Mouse (Mus musculus) Patski (cell line): ENCODE results near the gene Akap13. TPM values are rescaled to one million over a fixed set of nuclear protein-coding genes. Genes with fewer than 3 reads are reported as not detected.

Source experiments
- ATAC-seq: fragments of 100-300 bp; one replicate; pipeline ENCODE4 v1.8.0; 2021
- CTCF ChIA-PET: fragments of 350-600 bp; sonication (Branson Sonifier 250); formaldehyde crosslinking; loops from one replicate; lab custom pipeline; 2022; ENCODE audit warnings: inconsistent platforms; lab: Charles Lee
- POLR2A ChIA-PET: fragments of 350-600 bp; sonication (Branson Sonifier 250); formaldehyde crosslinking; loops from one replicate; lab custom pipeline; 2022; ENCODE audit warnings: antibody characterized with exemption, inconsistent platforms; lab: Charles Lee
- DNase-seq: peaks from one replicate; pipeline ENCODE4 v3.0.0-alpha.2; 2011; ENCODE audit warnings: low read depth, low spot score
- H3K27me3 ChIP-seq: fragments of 371-371 bp; one replicate; pipeline ENCODE4 v1.5.1; 2021
- CTCF ChIP-seq: fragments of 100-300 bp; IDR thresholded peaks from one replicate; pipeline ENCODE4 v1.5.1; 2021
- in situ Hi-C: fragments of 300-500 bp; cut with MboI; formaldehyde crosslinking; loops from 3 replicates; pipeline ENCODE4 v1.11.1; 2018; ENCODE audit warnings: low pct_unique_long_range_greater_than_20kb, mixed read lengths
- polyA plus RNA-seq: library from polyadenylated mRNA; unstranded; gene quantifications from one replicate; pipeline ENCODE4 v1.2.3, GENCODE M21; 2021

Gene Akap13
- polyA plus RNA-seq, 1 experiment from 2014 or later = 17.3 TPM

GRCm38 (mm10) chr7:75600360-75601075 is 145.2 kb downstream of the Akap13 start:
- in situ Hi-C loops = no loop called here
- CTCF ChIA-PET = interaction anchor here (1.5 kb wide), 1 partner anchor 9 kb away, joined by 5 read pairs; no protein-coding TSS in a partner anchor
- TF ChIP-seq CTCF = no peak

GRCm38 (mm10) chr7:75607248-75607647 is 151.9 kb downstream of the Akap13 start:
- in situ Hi-C loops = no loop called here
- ATAC-seq (no peak), DNase-seq (no peak)
- ChIA-PET POLR2A (interaction anchor here (0.7 to 0.8 kb wide), 2 partner anchors 16 to 105 kb away, joined by 3 to 4 read pairs; no protein-coding TSS in a partner anchor), CTCF (no interaction called here)
- TF ChIP-seq CTCF = no peak
- H3K27me3 ChIP-seq = no peaks in the 10 kb centered on the region

More at GRCm38 (mm10) chr7:75600360-75601075, 145.2 kb downstream of the Akap13 start:
- POLR2A ChIA-PET = no interaction called here
- no peak for DNase-seq
- H3K27me3 ChIP-seq = no peaks in the 10 kb centered on the region
- ATAC-seq = no peak

- CTCF ChIA-PET = interaction anchor here (1.1 to 2.9 kb wide), 7 partner anchors 8 to 238 kb away, joined by 3 to 8 read pairs (median 4); no protein-coding TSS in a partner anchor
- POLR2A ChIA-PET = no interaction called here
- H3K27me3 ChIP-seq = no peaks in the 10 kb centered on the region
- TF ChIP-seq CTCF = no peak
- in situ Hi-C loops = no loop called here
- ATAC-seq (no peak), DNase-seq (no peak)
Observed at GRCm38 (mm10) chr7:75608716-75609115, 153.4 kb downstream of the Akap13 start.

GRCm38 (mm10) chr7:75609456-75610262 is 154.3 kb downstream of the Akap13 start:
- peak; percentile 70 for TF ChIP-seq CTCF
- in situ Hi-C loops = no loop called here
- DNase-seq (no peak), ATAC-seq (peak; percentile 94)
- ChIA-PET POLR2A (interaction anchor here (1.0 to 1.1 kb wide), 2 partner anchors 14 to 58 kb away, joined by 3 to 4 read pairs; no protein-coding TSS in a partner anchor), CTCF (interaction anchor here (1.0 to 2.9 kb wide), 8 partner anchors 9 to 239 kb away, joined by 3 to 8 read pairs (median 4); no protein-coding TSS in a partner anchor)
- H3K27me3 ChIP-seq = no peaks in the 10 kb centered on the region

GRCm38 (mm10) chr7:75610391-75610790 is 155.1 kb downstream of the Akap13 start:
- CTCF ChIA-PET = interaction anchor here (1.6 to 2.9 kb wide), 4 partner anchors 10 to 240 kb away, joined by 4 to 8 read pairs (median 6); no protein-coding TSS in a partner anchor
- no peaks in the 10 kb centered on the region for H3K27me3 ChIP-seq
- ATAC-seq = no peak
- no peak for DNase-seq
- POLR2A ChIA-PET = interaction anchor here (1.0 to 1.1 kb wide), 2 partner anchors 15 to 59 kb away, joined by 3 to 4 read pairs; no protein-coding TSS in a partner anchor
- TF ChIP-seq CTCF = no peak
- in situ Hi-C loops = no loop called here

- POLR2A ChIA-PET = no interaction called here
- no peak for ATAC-seq
- no peak for DNase-seq
Observed at GRCm38 (mm10) chr7:75611261-75611950, 156.1 kb downstream of the Akap13 start.

GRCm38 (mm10) chr7:75612000-75612682 is 156.8 kb downstream of the Akap13 start:
- no peak for TF ChIP-seq CTCF
- DNase-seq (no peak), ATAC-seq (no peak)
- H3K27me3 ChIP-seq = no peaks in the 10 kb centered on the region
- CTCF ChIA-PET = interaction anchor here (1.0 to 2.5 kb wide), 2 partner anchors 10 to 35 kb away, joined by 3 to 9 read pairs; no protein-coding TSS in a partner anchor
- POLR2A ChIA-PET = interaction anchor here (0.7 kb wide), 1 partner anchor 153 kb away, joined by 4 read pairs; no protein-coding TSS in a partner anchor
- in situ Hi-C loops = no loop called here

More at GRCm38 (mm10) chr7:75611261-75611950, 156.1 kb downstream of the Akap13 start:
- in situ Hi-C loops = no loop called here
- TF ChIP-seq CTCF = no peak
- H3K27me3 ChIP-seq = no peaks in the 10 kb centered on the region
- CTCF ChIA-PET = interaction anchor here (1.0 to 2.9 kb wide), 3 partner anchors 9 to 241 kb away, joined by 3 to 9 read pairs (median 8); no protein-coding TSS in a partner anchor

- no peaks in the 10 kb centered on the region for H3K27me3 ChIP-seq
- in situ Hi-C loops = no loop called here
- no peak for TF ChIP-seq CTCF
- no peak for ATAC-seq
- DNase-seq = no peak
- ChIA-PET CTCF (interaction anchor here (1.0 to 2.5 kb wide), 2 partner anchors 10 to 36 kb away, joined by 3 to 9 read pairs; no protein-coding TSS in a partner anchor), POLR2A (interaction anchor here (0.7 kb wide), 1 partner anchor 153 kb away, joined by 4 read pairs; no protein-coding TSS in a partner anchor)
Observed at GRCm38 (mm10) chr7:75612683-75613053, 157.3 kb downstream of the Akap13 start.

- DNase-seq (no peak), ATAC-seq (no peak)
- in situ Hi-C loops = no loop called here
- ChIA-PET POLR2A (interaction anchor here (0.7 kb wide), 1 partner anchor 11 kb away, joined by 5 read pairs; no protein-coding TSS in a partner anchor), CTCF (interaction anchor here (1.5 to 2.5 kb wide), 2 partner anchors 11 to 16 kb away, joined by 4 to 9 read pairs; no protein-coding TSS in a partner anchor)
- no peaks in the 10 kb centered on the region for H3K27me3 ChIP-seq
- no peak for TF ChIP-seq CTCF
Observed at GRCm38 (mm10) chr7:75613240-75613639, 157.9 kb downstream of the Akap13 start.
